9 mouse cellular contexts compared by ENCODE assay signal in the genomic region with DNA sequence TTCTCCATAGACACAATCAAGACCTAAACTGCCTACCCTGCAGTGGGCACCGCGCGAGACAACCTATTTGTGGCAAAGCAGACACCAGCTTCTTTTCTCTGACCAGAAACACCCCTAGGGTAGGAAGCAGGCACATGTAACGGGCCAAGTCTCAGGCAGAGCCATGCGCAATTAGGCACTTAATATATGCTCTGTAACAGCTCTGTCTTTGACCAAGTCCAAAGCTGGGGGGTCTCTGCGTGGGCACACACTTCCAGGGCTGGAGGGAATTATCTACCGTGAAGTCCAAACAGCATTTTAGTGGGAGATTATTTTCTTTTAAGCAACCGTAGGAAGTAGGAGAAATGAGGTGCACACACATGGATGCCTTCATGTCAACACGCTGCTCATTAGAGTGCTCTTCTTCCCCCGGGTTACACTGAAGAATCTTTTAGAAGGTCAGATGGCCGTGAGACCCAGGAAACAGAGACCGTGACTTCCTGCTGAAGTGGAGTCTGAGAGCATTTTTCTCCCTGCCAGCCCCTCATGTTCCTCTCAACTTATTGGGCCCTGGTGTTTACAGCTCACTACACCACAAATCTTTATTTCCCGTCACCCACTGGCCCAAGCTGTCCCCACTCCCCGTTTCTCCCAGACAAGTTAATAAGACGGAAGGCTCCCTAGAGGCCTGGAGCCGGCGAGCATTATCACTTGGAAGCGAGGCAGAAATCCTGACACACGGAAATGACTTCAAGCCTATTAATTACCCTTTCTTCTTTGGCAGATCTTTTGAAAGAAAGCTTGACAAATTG.
DNase-seq lines count a peak whose midpoint lies in the region; ATAC-seq lines count a peak whose summit lies in the region.
"Had no signal": no experiment of that assay in that cellular context is flagged by ENCODE, and none has a peak within 500 bp of the region (broad histone marks: within the 10 kb centered on the region; RNA-seq: fewer than 3 reads in every experiment).

No protein-coding gene starts in this region.

- no peak overlapping the region for H3K9ac ChIP-seq in heart, embryonic 12.5 days
- no peak overlapping the region; the same call in 1 of the 2 replicates for H3K9ac ChIP-seq in neural tube, embryonic 11.5 days (ENCODE audit: low read length)

- no peak overlapping the region for H3K4me2 ChIP-seq in heart, embryonic 12.5 days
- H3K4me2 ChIP-seq in neural tube, embryonic 11.5 days (ENCODE audit: low read depth): no peak overlapping the region

- 48% methylated on average over 19 of the region's 19 CpGs for whole genome bisulfite sequencing in heart, embryonic 12.5 days
- 23% methylated on average over 19 of the region's 19 CpGs for WGBS in neural tube, embryonic 11.5 days

- no peak overlapping the region for H3K4me3 ChIP-seq in heart, embryonic 12.5 days
- H3K4me3 ChIP-seq in neural tube, embryonic 11.5 days (ENCODE audit: low read depth, low read length): no peak overlapping the region

- H3K36me3 ChIP-seq in heart, embryonic 12.5 days: peaks cover 9% of the 10 kb centered on the region
- H3K36me3 ChIP-seq in neural tube, embryonic 11.5 days (ENCODE audit: control insufficient read depth, insufficient read depth, low read length): no peaks in the 10 kb centered on the region

- peak; percentile 95 for DNase-seq in heart, adult 11 months
- no peak for DNase-seq in heart, postnatal 36 days
- peak; percentile 78 for DNase-seq in kidney, postnatal 10 days
- peak; percentile 72 for DNase-seq in neural tube, embryonic 11.5 days (ENCODE audit: low spot score)
- no peak for DNase-seq in cerebellum, adult 9-10 months
- no peak for DNase-seq in gastrocnemius, postnatal 36 days
- DNase-seq: adrenal gland, postnatal 36 days had no signal

- no peak for ATAC-seq in heart, embryonic 12.5 days (ENCODE audit: insufficient number of reproducible peaks, low FRiP score)
- ATAC-seq in neural tube, embryonic 11.5 days (ENCODE audit: insufficient read depth, low FRiP score, low TSS enrichment): peak; percentile 56; the same call in 1 of the 2 replicates
- no peak for ATAC-seq in cerebellum, adult (ENCODE audit: insufficient number of reproducible peaks, low FRiP score, low TSS enrichment)

- no peaks in the 10 kb centered on the region for H3K27me3 ChIP-seq in heart, embryonic 12.5 days (replicated peaks)
- H3K27me3 ChIP-seq in neural tube, embryonic 11.5 days (ENCODE audit: control insufficient read depth, insufficient read depth, low read length): no peaks in the 10 kb centered on the region

- peak overlapping the region; percentile 73 for H3K27ac ChIP-seq in heart, embryonic 12.5 days (ENCODE audit: poor library complexity, severe bottlenecking)
- H3K27ac ChIP-seq in neural tube, embryonic 11.5 days (ENCODE audit: low read depth, low read length): peak overlapping the region; percentile 83

- H3K9me3 ChIP-seq in heart, embryonic 12.5 days (replicated peaks): no peaks in the 10 kb centered on the region
- no peaks in the 10 kb centered on the region for H3K9me3 ChIP-seq in neural tube, embryonic 11.5 days (ENCODE audit: control insufficient read depth, low read length)

- intact Hi-C loops in heart, postnatal 36 days (cut with DNase I): no loop called here
- intact Hi-C loops in gastrocnemius, postnatal 36 days (cut with DNase I): no loop called here

- H3K4me1 ChIP-seq in heart, embryonic 12.5 days (replicated peaks): peaks cover 90% of the 10 kb centered on the region
- peaks cover 38% of the 10 kb centered on the region for H3K4me1 ChIP-seq in neural tube, embryonic 11.5 days (ENCODE audit: control insufficient read depth, insufficient read depth, low read length)

Comparison
In these comparisons a context has a peak if more than half of its experiments do, and no peak if none do; other contexts are left out.
1. DNase-seq: peak in heart, adult 11 months (single experiment), kidney, postnatal 10 days (single experiment) and neural tube, embryonic 11.5 days (single experiment); none in heart, postnatal 36 days (0 of 2), cerebellum, adult 9-10 months (single experiment) and gastrocnemius, postnatal 36 days (0 of 2).